Mouse (Mus musculus) heart, embryonic 12.5 days (tissue): Measurements from ENCODE around the gene Znrd1as. TPM values are rescaled to one million over a fixed set of nuclear protein-coding genes. Genes with fewer than 3 reads are reported as not detected.

Source experiments
- polyA plus RNA-seq: library from polyadenylated mRNA; unstranded; fragments of >200 nt; fragmentation: Nextera tagmentation; extraction: Ambion mirVana; gene quantifications from 2 replicates; pipeline ENCODE4 v1.2.1, GENCODE M21; 2016

Znrd1as gene
- polyA plus RNA-seq, 1 experiment from 2014 or later: 6.7 TPM

Other genes with a start within 250 kb of the Znrd1as start
- gene H2-M10.5, start 185.7 kb upstream of the Znrd1as start, polyA plus RNA-seq: not detected in 2 replicates
- gene H2-M10.6, start 146.4 kb upstream of the Znrd1as start, polyA plus RNA-seq: not detected in 2 replicates
- gene Trim26, start 121.5 kb upstream of the Znrd1as start, polyA plus RNA-seq: 28.8 and 28.9 TPM in 2 replicates
- 0.40 and 0.47 TPM in 2 replicates for gene Trim15, start 91.4 kb upstream of the Znrd1as start, polyA plus RNA-seq
- 23.6 and 27.0 TPM in 2 replicates for gene Trim10, start 89.0 kb upstream of the Znrd1as start, polyA plus RNA-seq
- gene Trim40, start 68.5 kb upstream of the Znrd1as start, polyA plus RNA-seq: not detected in 2 replicates
- gene Trim31, start 60.5 kb upstream of the Znrd1as start, polyA plus RNA-seq: not detected in 2 replicates
- not detected in 2 replicates for gene Rnf39, start 15.7 kb upstream of the Znrd1as start, polyA plus RNA-seq
- 83.2 and 83.8 TPM in 2 replicates for gene Ppp1r11, start 6.9 kb upstream of the Znrd1as start, polyA plus RNA-seq
- gene Znrd1, start within 50 bp of the Znrd1as start, polyA plus RNA-seq: 37.5 and 40.3 TPM in 2 replicates
- gene 2410137M14Rik, start 22.6 kb downstream of the Znrd1as start, polyA plus RNA-seq: 0.20 TPM in 1 of 2 replicates, not detected in the other
- 0.31 and 0.36 TPM in 2 replicates for gene H2-M5, start 30.9 kb downstream of the Znrd1as start, polyA plus RNA-seq
- 60.0 and 64.4 TPM in 2 replicates for gene Zfp57, start 42.6 kb downstream of the Znrd1as start, polyA plus RNA-seq
- gene Mog, start 64.8 kb downstream of the Znrd1as start, polyA plus RNA-seq: 0.10 TPM in 1 of 2 replicates, not detected in the other
- 8.3 and 8.6 TPM in 2 replicates for gene Gabbr1, start 87.4 kb downstream of the Znrd1as start, polyA plus RNA-seq
- gene Olfr90, start 129.9 kb downstream of the Znrd1as start, polyA plus RNA-seq: 0.08 TPM in 1 of 2 replicates, not detected in the other
- gene Olfr91, start 139.7 kb downstream of the Znrd1as start, polyA plus RNA-seq: 0.05 TPM in 1 of 2 replicates, not detected in the other
- not detected in 2 replicates for gene Olfr92, start 161.5 kb downstream of the Znrd1as start, polyA plus RNA-seq
- gene Olfr93, start 202.9 kb downstream of the Znrd1as start, polyA plus RNA-seq: not detected in 2 replicates
- gene Ubd, start 235.3 kb downstream of the Znrd1as start, polyA plus RNA-seq: not detected in 2 replicates
- gene Olfr94, start 242.4 kb downstream of the Znrd1as start, polyA plus RNA-seq: not detected in 2 replicates